Comparison of ENCODE assay signal across 7 mouse cellular contexts in the genomic region with DNA sequence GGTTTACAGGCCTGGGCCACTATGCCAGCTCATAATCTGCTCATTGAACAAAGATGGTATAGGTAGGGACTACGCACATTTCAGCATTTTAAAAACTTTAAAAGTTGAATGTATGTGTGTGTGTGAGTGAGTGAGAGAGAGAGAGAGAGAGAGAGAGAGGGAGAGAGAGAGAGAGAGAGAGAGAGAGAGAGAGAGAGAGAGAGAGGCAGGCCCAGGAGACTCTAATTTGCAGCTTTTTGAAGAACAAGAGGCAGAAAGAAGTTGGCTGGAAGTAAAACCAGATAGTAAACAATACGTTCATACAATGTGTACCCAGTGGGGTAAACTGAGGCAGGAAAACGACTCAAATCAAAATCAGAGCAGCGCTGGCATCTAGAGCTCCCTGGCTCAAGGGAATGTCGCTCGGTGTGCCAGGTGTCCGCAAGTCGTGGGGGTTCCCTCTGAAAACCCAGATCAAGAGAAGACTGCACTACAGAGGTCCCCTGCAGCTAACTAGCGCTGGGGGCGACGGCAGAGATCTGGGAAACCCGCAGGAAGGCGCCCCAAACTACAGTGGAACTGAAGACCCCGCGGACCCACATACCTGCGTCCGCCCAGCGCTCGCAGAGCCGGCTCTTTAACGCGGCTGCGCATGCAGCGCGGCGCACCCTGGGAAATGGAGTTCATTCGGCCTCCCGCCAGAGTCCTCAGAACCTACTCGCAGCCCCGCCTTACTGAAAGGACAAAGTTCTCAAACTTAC. TPM values are rescaled to one million over a fixed set of nuclear protein-coding genes. Genes with fewer than 3 reads are reported as not detected.
DNase-seq lines count a peak whose midpoint lies in the region; ATAC-seq lines count a peak whose summit lies in the region.

Fuk (minus strand) TSS at position 650 of the 740 bp plus-strand sequence.

- whole genome bisulfite sequencing in intestine, embryonic 15.5 days = 2% methylated on average over 30 of the region's 30 CpGs

- peak within 1 kb of the TSS; percentile 78 for H3K4me3 ChIP-seq in intestine, embryonic 15.5 days (replicated peaks)

- peak; percentile 68 for DNase-seq in adrenal gland, adult 8-10 months
- peak; percentile 92 for DNase-seq in embryo, embryonic 11 days
- peak; percentile 68 to 70 for DNase-seq in gastrocnemius, postnatal 36 days
- peak; percentile 85 to 90 for DNase-seq in left cerebral cortex, postnatal 25 days (ENCODE audit: low spot score in 2 of 2)
- peak; percentile 81 for DNase-seq in mesoderm, embryonic 11.5 days (ENCODE audit: low read depth, low spot score)
- peak; percentile 74 to 75 for DNase-seq in right cerebral cortex, postnatal 36 days (ENCODE audit: low spot score in 2 of 2)

- no peak within 1 kb of the TSS for H3K27ac ChIP-seq in intestine, embryonic 15.5 days

- peaks cover 6% of the 10 kb centered on the region for H3K4me1 ChIP-seq in intestine, embryonic 15.5 days (replicated peaks)

- peak within 1 kb of the TSS; percentile 61 for H3K4me2 ChIP-seq in intestine, embryonic 15.5 days (replicated peaks)

- no peaks in the 10 kb centered on the region for H3K36me3 ChIP-seq in intestine, embryonic 15.5 days

- no peaks in the 10 kb centered on the region for H3K9me3 ChIP-seq in intestine, embryonic 15.5 days

- ATAC-seq in intestine, embryonic 15.5 days = peak; percentile 95

- intact Hi-C loops in gastrocnemius, postnatal 36 days (cut with DNase I) = no loop called here
- intact Hi-C loops in left cerebral cortex, postnatal 25 days (cut with DNase I) = no loop called here

- no peaks in the 10 kb centered on the region for H3K27me3 ChIP-seq in intestine, embryonic 15.5 days (replicated peaks)

- peak within 1 kb of the TSS; percentile 71 for H3K9ac ChIP-seq in intestine, embryonic 15.5 days

RNA-seq across cellular contexts. Expression of gene Fuk, which starts in this region (rescaled TPM):
- 10 to 100 TPM; 11.1 to 19.0 (median 15.8) TPM for total RNA-seq in adrenal gland, adult 8-10 months (2022)
- total RNA-seq in gastrocnemius, postnatal 36 days (2021) = 1 to 10 TPM; 3.2 to 3.8 TPM
- 10.2 and 13.2 TPM in 2 replicates for polyA plus RNA-seq in intestine, embryonic 15.5 days (2015; fragmentation: Nextera tagmentation; extraction: Ambion mirVana)
- 10 to 100 TPM; 15.9 to 19.0 TPM for total RNA-seq in left cerebral cortex, postnatal 25 days (2021)
